Mouse (Mus musculus) regulatory T cell (primary cell): ENCODE results near the gene Cntnap5b.
"Not testable (repeated sequence)": the region's sequence is repeated elsewhere in the genome, so short reads cannot be mapped to it uniquely, and the experiment has no call there.

ENCODE experiments used
- in situ Hi-C: fragments of 300-600 bp; cut with MboI, MseI; formaldehyde crosslinking; loops from one replicate; pipeline ENCODE4 v1.15.1; 2025; ENCODE audit warnings: high pct_unique_total_duplicates

Gene Cntnap5b

DNA sequence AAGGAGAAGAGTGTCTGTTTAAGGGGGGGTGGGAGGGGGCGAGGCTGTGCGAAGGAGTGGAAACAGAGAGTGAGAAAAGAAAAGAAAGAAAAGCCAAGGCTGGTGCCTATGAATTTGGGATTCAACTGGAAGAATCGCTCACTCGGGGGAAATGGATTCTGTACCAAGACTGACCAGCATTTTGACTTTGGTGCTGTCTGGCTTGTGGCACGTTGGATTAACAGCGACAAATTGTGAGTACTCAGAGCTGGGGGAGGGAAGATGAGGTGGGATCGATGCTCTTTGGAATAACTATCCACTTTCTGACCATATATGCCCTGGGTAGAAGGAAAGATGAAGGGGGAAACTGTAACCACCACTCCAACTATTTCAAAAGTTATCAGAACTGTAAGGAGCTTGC lies at the start of gene Cntnap5b:
Gene Cntnap5b, plus strand, starts transcription at position 152 of the 400 bp plus-strand sequence.
- in situ Hi-C loops = no loop called here

- in situ Hi-C loops = loop anchor here (10.0 kb wide), 1 partner anchor 1385 kb away; no protein-coding TSS in a partner anchor
Observed at GRCm38 (mm10) chr1:99759996-99760395, 12.6 kb upstream of the Cntnap5b start.

GRCm38 (mm10) chr1:99772183-99772582 lies 382 bp upstream of the Cntnap5b start:
- in situ Hi-C loops = no loop called here

DNA sequence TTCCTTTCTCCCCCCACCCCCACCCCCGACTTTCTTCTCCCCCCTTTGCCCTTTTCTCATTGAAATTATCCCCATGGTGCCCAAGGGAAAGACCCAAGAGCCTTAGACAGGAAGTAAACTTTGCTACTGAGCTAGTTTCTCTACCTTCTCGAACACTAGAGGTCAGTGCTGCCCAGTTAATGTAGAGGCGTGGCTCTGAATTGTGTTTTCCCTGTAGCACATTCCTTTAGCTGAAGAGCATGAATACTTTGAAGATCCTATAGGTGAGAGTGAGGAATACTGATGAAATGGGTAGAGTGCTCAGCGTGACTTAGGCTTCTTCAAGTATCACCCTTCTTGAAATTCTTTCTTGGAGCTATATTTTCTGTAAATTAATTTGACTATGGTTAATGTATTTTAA lies 1.6 kb downstream of the Cntnap5b start:
- in situ Hi-C loops = no loop called here

- in situ Hi-C loops = no loop called here
Observed at GRCm38 (mm10) chr1:99813334-99814110, 41.0 kb downstream of the Cntnap5b start.

- in situ Hi-C loops = no loop called here
Observed at GRCm38 (mm10) chr1:99872344-99872743, 99.8 kb downstream of the Cntnap5b start.

GRCm38 (mm10) chr1:99907774-99908173 lies 135.2 kb downstream of the Cntnap5b start:
- in situ Hi-C loops = no loop called here

DNA sequence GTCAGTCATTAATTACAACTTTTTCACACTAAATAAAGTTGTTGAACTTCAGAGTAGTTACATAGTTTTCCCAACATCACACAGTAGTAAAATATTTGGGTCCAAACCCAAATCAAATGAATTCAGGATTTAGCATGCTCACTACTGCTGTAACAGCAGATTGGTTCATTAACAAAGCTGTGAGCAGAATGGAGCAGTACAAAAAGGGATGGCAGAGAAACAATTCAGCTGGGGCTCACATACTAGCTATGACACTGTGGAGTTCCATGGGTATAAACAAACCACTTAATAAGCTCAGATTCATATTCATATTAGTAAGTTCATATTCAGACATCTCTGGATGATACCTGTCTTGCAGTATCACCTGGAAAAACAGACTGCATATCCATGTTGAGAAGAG lies 170.9 kb downstream of the Cntnap5b start:
- in situ Hi-C loops = no loop called here

DNA sequence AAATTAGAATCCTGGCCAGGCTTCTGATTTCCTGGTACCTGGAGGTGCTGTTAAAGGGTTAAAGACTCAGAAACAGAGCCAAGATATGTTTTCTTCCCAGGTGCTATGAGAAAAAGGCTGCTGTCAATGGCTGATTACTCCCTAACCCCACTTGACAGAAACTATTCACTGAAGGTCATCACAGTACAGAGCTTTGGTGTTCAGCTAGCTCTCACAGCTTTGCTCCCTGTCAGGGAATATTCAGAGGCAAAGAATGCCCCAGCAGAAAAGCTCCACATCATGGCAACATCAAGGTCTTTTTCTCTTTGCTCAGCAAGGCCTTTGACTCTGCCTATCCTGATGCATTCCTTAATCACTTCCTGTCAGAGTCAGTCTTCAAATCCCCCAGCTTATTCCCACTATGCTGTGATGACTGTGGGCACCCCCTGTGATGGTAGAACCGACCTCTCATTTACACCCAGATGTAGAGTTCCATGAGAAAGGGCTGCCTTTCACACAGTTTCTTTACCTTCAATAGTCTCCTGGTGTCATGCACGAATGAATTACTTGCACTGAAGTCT lies 186.9 kb downstream of the Cntnap5b start:
- in situ Hi-C loops = no loop called here

GRCm38 (mm10) chr1:99967300-99968089 lies 194.9 kb downstream of the Cntnap5b start:
- in situ Hi-C loops = no loop called here

GRCm38 (mm10) chr1:99970184-99971086 lies 197.9 kb downstream of the Cntnap5b start:
- in situ Hi-C loops = no loop called here

GRCm38 (mm10) chr1:100001226-100001625 lies 228.7 kb downstream of the Cntnap5b start:
- in situ Hi-C loops = not testable (repeated sequence)

- in situ Hi-C loops = no loop called here
Observed at GRCm38 (mm10) chr1:100006021-100006745, 233.6 kb downstream of the Cntnap5b start.

- in situ Hi-C loops = no loop called here
Observed at GRCm38 (mm10) chr1:100041808-100042207, 269.2 kb downstream of the Cntnap5b start.

- in situ Hi-C loops = no loop called here
Observed at GRCm38 (mm10) chr1:100079812-100080211, 307.2 kb downstream of the Cntnap5b start.

- in situ Hi-C loops = no loop called here
Observed at GRCm38 (mm10) chr1:100100516-100100915, 328.0 kb downstream of the Cntnap5b start.

- in situ Hi-C loops = no loop called here
Observed at GRCm38 (mm10) chr1:100101017-100101416, 328.5 kb downstream of the Cntnap5b start.

GRCm38 (mm10) chr1:100104343-100104742 lies 331.8 kb downstream of the Cntnap5b start:
- in situ Hi-C loops = no loop called here

DNA sequence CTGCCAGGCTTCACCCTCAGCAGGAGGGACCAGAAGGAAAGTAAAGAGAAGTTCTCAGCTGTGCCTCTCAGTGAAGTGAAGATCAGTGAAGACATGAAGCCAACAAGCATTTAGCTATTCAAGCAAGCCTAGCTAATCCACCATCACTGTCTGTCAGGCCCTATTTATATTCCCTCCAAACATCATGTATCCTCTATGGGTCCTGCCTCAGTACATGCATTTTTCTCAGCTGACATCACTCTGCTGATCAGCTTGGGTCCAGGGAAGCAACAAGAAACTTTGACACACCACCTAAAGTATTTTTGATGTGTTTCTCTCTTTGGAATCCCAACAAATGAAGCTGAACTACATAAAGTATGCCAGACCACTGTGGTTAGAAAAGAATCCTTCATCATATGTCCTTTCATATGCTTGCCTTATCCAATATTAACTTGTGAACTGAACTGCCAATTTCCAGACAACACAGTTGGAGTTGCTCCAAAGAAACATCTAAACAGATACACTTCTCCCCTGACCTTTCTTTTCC lies 349.9 kb downstream of the Cntnap5b start:
- in situ Hi-C loops = no loop called here

GRCm38 (mm10) chr1:100163588-100164357 lies 391.2 kb downstream of the Cntnap5b start:
- in situ Hi-C loops = no loop called here
